Comparison of ENCODE assay signal across 8 mouse cellular contexts in the genomic region with DNA sequence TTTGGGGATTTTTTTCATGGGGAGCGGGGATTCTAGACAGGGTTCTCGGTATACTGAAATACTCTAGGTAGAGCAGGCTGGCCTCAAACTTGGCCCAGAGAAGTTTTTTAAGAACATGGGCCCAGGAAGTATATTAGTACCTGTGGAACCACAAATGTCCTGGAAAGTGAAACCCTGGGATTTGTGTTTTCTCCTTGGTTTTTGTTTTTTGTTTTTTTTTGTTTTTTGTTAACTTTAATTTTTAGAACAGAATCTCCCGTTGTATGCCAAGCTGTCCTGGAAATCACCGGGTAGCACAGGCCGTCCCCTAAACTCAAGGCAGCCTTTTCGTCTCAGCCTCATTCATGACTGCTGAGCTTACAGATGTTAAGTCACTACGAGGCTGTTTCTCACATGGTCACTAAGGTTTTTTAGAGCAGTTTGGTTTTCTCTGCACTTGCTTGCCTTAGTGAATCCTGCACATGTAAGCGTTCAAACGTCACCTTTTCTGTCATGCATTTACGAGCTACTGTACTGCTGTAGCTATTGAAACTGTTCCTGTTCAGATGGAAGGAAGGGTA. TPM values are rescaled to one million over a fixed set of nuclear protein-coding genes. Genes with fewer than 3 reads are reported as not detected.
A peak's percentile ranks its signal among the peaks of the same experiment; 100 is the strongest.
DNase-seq lines count a peak whose midpoint lies in the region; ATAC-seq and TF ChIP-seq lines count a peak whose summit lies in the region.

No protein-coding gene starts in this region.

- DNase-seq in kidney, postnatal 0 days (ENCODE audit: low spot score) = no peak
- DNase-seq in kidney, adult 8-10 months = no peak
- DNase-seq in embryonic facial prominence, embryonic 10.5 days (ENCODE audit: low spot score) = no peak
- no peak for DNase-seq in hindbrain, postnatal 0 days (ENCODE audit: low spot score)
- no peak for DNase-seq in left cerebral cortex, postnatal 10 days (ENCODE audit: extremely low spot score in 1 of 2, low spot score in 2 of 2)
- DNase-seq in adrenal gland, postnatal 10 days = no peak
- DNase-seq in urinary bladder, postnatal 25 days (ENCODE audit: low spot score) = no peak

- peaks cover 23% of the 10 kb centered on the region for H3K4me1 ChIP-seq in kidney, postnatal 0 days (replicated peaks; ENCODE audit: insufficient read depth, low read length)
- peaks cover 34% of the 10 kb centered on the region for H3K4me1 ChIP-seq in embryonic facial prominence, embryonic 10.5 days
- H3K4me1 ChIP-seq in hindbrain, postnatal 0 days (ENCODE audit: insufficient read depth, low read length) = peaks cover 7% of the 10 kb centered on the region; the same call in 1 of the 2 replicates
- peaks cover 23% of the 10 kb centered on the region for H3K4me1 ChIP-seq in neural tube, embryonic 12.5 days

- ATAC-seq in kidney, postnatal 0 days (replicated peaks; ENCODE audit: low FRiP score, low read depth) = no peak
- ATAC-seq in hindbrain, postnatal 0 days = no peak
- no peak; the same call in 1 of the 2 replicates for ATAC-seq in neural tube, embryonic 12.5 days (ENCODE audit: low FRiP score, low read depth)

- H3K27me3 ChIP-seq in kidney, postnatal 0 days (ENCODE audit: insufficient read depth, low read length) = no peaks in the 10 kb centered on the region
- no peaks in the 10 kb centered on the region for H3K27me3 ChIP-seq in embryonic facial prominence, embryonic 10.5 days (replicated peaks; ENCODE audit: low read depth, poor library complexity, severe bottlenecking)
- no peaks in the 10 kb centered on the region for H3K27me3 ChIP-seq in hindbrain, postnatal 0 days (ENCODE audit: insufficient read depth, low read length)
- H3K27me3 ChIP-seq in neural tube, embryonic 12.5 days (replicated peaks) = no peaks in the 10 kb centered on the region

- peak overlapping the region; percentile 51 for H3K4me2 ChIP-seq in kidney, postnatal 0 days (ENCODE audit: low read length)
- peak overlapping the region; percentile 59 for H3K4me2 ChIP-seq in hindbrain, postnatal 0 days (ENCODE audit: low read depth, low read length)
- H3K4me2 ChIP-seq in neural tube, embryonic 12.5 days (replicated peaks) = peak overlapping the region; percentile 71

- 55% methylated on average over 10 of the region's 10 CpGs for WGBS in kidney, postnatal 0 days
- 76% methylated on average over 10 of the region's 10 CpGs for WGBS in embryonic facial prominence, embryonic 10.5 days
- WGBS in hindbrain, postnatal 0 days = 69% methylated on average over 10 of the region's 10 CpGs
- 72% methylated on average over 10 of the region's 10 CpGs for WGBS in neural tube, embryonic 12.5 days

- H3K27ac ChIP-seq in kidney, postnatal 0 days = peak overlapping the region; percentile 97
- H3K27ac ChIP-seq in embryonic facial prominence, embryonic 10.5 days (replicated peaks) = peak overlapping the region; percentile 98
- peak overlapping the region; percentile 92 for H3K27ac ChIP-seq in hindbrain, postnatal 0 days
- peak overlapping the region; percentile 60; the same call in 1 of the 2 replicates for H3K27ac ChIP-seq in neural tube, embryonic 12.5 days

- H3K9me3 ChIP-seq in kidney, postnatal 0 days (replicated peaks; ENCODE audit: low read length) = no peaks in the 10 kb centered on the region
- no peaks in the 10 kb centered on the region for H3K9me3 ChIP-seq in embryonic facial prominence, embryonic 10.5 days
- no peaks in the 10 kb centered on the region for H3K9me3 ChIP-seq in hindbrain, postnatal 0 days (ENCODE audit: low read length)
- no peaks in the 10 kb centered on the region for H3K9me3 ChIP-seq in neural tube, embryonic 12.5 days

- H3K4me3 ChIP-seq in kidney, postnatal 0 days (replicated peaks; ENCODE audit: low read depth, low read length) = peak overlapping the region; percentile 56; the same call in 1 of the 2 replicates
- H3K4me3 ChIP-seq in embryonic facial prominence, embryonic 10.5 days = peak overlapping the region; percentile 83
- peak overlapping the region; percentile 72 for H3K4me3 ChIP-seq in hindbrain, postnatal 0 days (ENCODE audit: low read length)
- H3K4me3 ChIP-seq in neural tube, embryonic 12.5 days = peak overlapping the region; percentile 74; the same call in 1 of the 2 replicates

- H3K9ac ChIP-seq in kidney, postnatal 0 days (ENCODE audit: low read depth, low read length) = peak overlapping the region; percentile 81
- peak overlapping the region; percentile 33 for H3K9ac ChIP-seq in hindbrain, postnatal 0 days (replicated peaks; ENCODE audit: low read length)
- peak overlapping the region; percentile 45 for H3K9ac ChIP-seq in neural tube, embryonic 12.5 days

- TF ChIP-seq CTCF in kidney, postnatal 0 days (IDR thresholded peaks at IDR 0.05; ENCODE audit: low read depth) = no peak
- TF ChIP-seq CTCF in hindbrain, postnatal 0 days (IDR thresholded peaks at IDR 0.05; ENCODE audit: low read depth) = no peak

- no peaks in the 10 kb centered on the region for H3K36me3 ChIP-seq in kidney, postnatal 0 days (ENCODE audit: insufficient read depth, low read length)
- peaks cover 24% of the 10 kb centered on the region for H3K36me3 ChIP-seq in embryonic facial prominence, embryonic 10.5 days (replicated peaks)
- H3K36me3 ChIP-seq in hindbrain, postnatal 0 days (ENCODE audit: insufficient read depth, low read length) = no peaks in the 10 kb centered on the region
- no peaks in the 10 kb centered on the region for H3K36me3 ChIP-seq in neural tube, embryonic 12.5 days

- intact Hi-C loops in left cerebral cortex, postnatal 10 days (cut with DNase I) = no loop called here

RNA-seq across cellular contexts. Expression of gene Thrap3, which starts 0.9 kb away (rescaled TPM):
- 136 and 156 TPM in 2 replicates for polyA plus RNA-seq in kidney, postnatal 0 days (2015; fragmentation: Nextera tagmentation; extraction: Ambion mirVana)
- 262 and 263 TPM in 2 replicates for polyA plus RNA-seq in embryonic facial prominence, embryonic 10.5 days (2016; fragmentation: Nextera tagmentation; extraction: Ambion mirVana)
- total RNA-seq in hindbrain, postnatal 0 days (2014; rRNA removed) = 85.7 and 128 TPM in 2 replicates
- 108 and 123 TPM in 2 replicates for polyA plus RNA-seq in hindbrain, postnatal 0 days (2015; fragmentation: Nextera tagmentation; extraction: Ambion mirVana)
- polyA plus RNA-seq in neural tube, embryonic 12.5 days (2016; fragmentation: Nextera tagmentation; extraction: Ambion mirVana) = 236 and 241 TPM in 2 replicates
- 100 to 1,000 TPM; 131 to 139 TPM for total RNA-seq in left cerebral cortex, postnatal 10 days (2021)
- 100 to 1,000 TPM; 177 to 229 TPM for total RNA-seq in adrenal gland, postnatal 10 days (2021)

RNA-seq across cellular contexts. Expression of gene Sh3d21, which starts 40.1 kb away (rescaled TPM):
- polyA plus RNA-seq in kidney, postnatal 0 days (2015; fragmentation: Nextera tagmentation; extraction: Ambion mirVana) = 9.2 and 9.7 TPM in 2 replicates
- polyA plus RNA-seq in embryonic facial prominence, embryonic 10.5 days (2016; fragmentation: Nextera tagmentation; extraction: Ambion mirVana) = 2.0 and 3.1 TPM in 2 replicates
- 0.63 and 1.2 TPM in 2 replicates for total RNA-seq in hindbrain, postnatal 0 days (2014; rRNA removed)
- polyA plus RNA-seq in hindbrain, postnatal 0 days (2015; fragmentation: Nextera tagmentation; extraction: Ambion mirVana) = 2.2 and 2.6 TPM in 2 replicates
- polyA plus RNA-seq in neural tube, embryonic 12.5 days (2016; fragmentation: Nextera tagmentation; extraction: Ambion mirVana) = 2.0 and 2.1 TPM in 2 replicates
- 1 to 10 TPM; 1.3 to 1.7 TPM for total RNA-seq in left cerebral cortex, postnatal 10 days (2021)
- total RNA-seq in adrenal gland, postnatal 10 days (2021) = 1 to 10 TPM; 3.3 to 3.9 TPM

RNA-seq across cellular contexts. Expression of gene Map7d1, which starts 52.7 kb away (rescaled TPM):
- polyA plus RNA-seq in kidney, postnatal 0 days (2015; fragmentation: Nextera tagmentation; extraction: Ambion mirVana) = 22.4 and 27.3 TPM in 2 replicates
- 60.9 and 62.9 TPM in 2 replicates for polyA plus RNA-seq in embryonic facial prominence, embryonic 10.5 days (2016; fragmentation: Nextera tagmentation; extraction: Ambion mirVana)
- total RNA-seq in hindbrain, postnatal 0 days (2014; rRNA removed) = 106 and 109 TPM in 2 replicates
- 51.0 and 54.6 TPM in 2 replicates for polyA plus RNA-seq in hindbrain, postnatal 0 days (2015; fragmentation: Nextera tagmentation; extraction: Ambion mirVana)
- polyA plus RNA-seq in neural tube, embryonic 12.5 days (2016; fragmentation: Nextera tagmentation; extraction: Ambion mirVana) = 140 and 149 TPM in 2 replicates
- 100 to 1,000 TPM; 218 to 226 TPM for total RNA-seq in left cerebral cortex, postnatal 10 days (2021)
- 10 to 100 TPM; 60.4 to 72.7 TPM for total RNA-seq in adrenal gland, postnatal 10 days (2021)

RNA-seq across cellular contexts. Expression of gene Eva1b, which starts 55.9 kb away (rescaled TPM):
- 130 and 149 TPM in 2 replicates for polyA plus RNA-seq in kidney, postnatal 0 days (2015; fragmentation: Nextera tagmentation; extraction: Ambion mirVana)
- polyA plus RNA-seq in embryonic facial prominence, embryonic 10.5 days (2016; fragmentation: Nextera tagmentation; extraction: Ambion mirVana) = 37.1 and 38.9 TPM in 2 replicates
- 24.9 and 25.6 TPM in 2 replicates for total RNA-seq in hindbrain, postnatal 0 days (2014; rRNA removed)
- polyA plus RNA-seq in hindbrain, postnatal 0 days (2015; fragmentation: Nextera tagmentation; extraction: Ambion mirVana) = 11.6 and 12.3 TPM in 2 replicates
- 28.7 and 33.5 TPM in 2 replicates for polyA plus RNA-seq in neural tube, embryonic 12.5 days (2016; fragmentation: Nextera tagmentation; extraction: Ambion mirVana)
- 1 to 10 TPM; 6.8 to 8.0 TPM for total RNA-seq in left cerebral cortex, postnatal 10 days (2021)
- 10 to 100 TPM; 36.3 to 41.2 TPM for total RNA-seq in adrenal gland, postnatal 10 days (2021)

RNA-seq across cellular contexts. Expression of gene Trappc3, which starts 58.7 kb away (rescaled TPM):
- 115 and 121 TPM in 2 replicates for polyA plus RNA-seq in kidney, postnatal 0 days (2015; fragmentation: Nextera tagmentation; extraction: Ambion mirVana)
- 91.8 and 92.3 TPM in 2 replicates for polyA plus RNA-seq in embryonic facial prominence, embryonic 10.5 days (2016; fragmentation: Nextera tagmentation; extraction: Ambion mirVana)
- total RNA-seq in hindbrain, postnatal 0 days (2014; rRNA removed) = 88.9 and 97.4 TPM in 2 replicates
- polyA plus RNA-seq in hindbrain, postnatal 0 days (2015; fragmentation: Nextera tagmentation; extraction: Ambion mirVana) = 187 and 188 TPM in 2 replicates
- polyA plus RNA-seq in neural tube, embryonic 12.5 days (2016; fragmentation: Nextera tagmentation; extraction: Ambion mirVana) = 119 and 127 TPM in 2 replicates
- 10 to 100 TPM; 89.7 to 99.2 TPM for total RNA-seq in left cerebral cortex, postnatal 10 days (2021)
- total RNA-seq in adrenal gland, postnatal 10 days (2021) = 10 to 100 TPM; 73.1 to 74.8 TPM
